Mouse (Mus musculus) forebrain, embryonic 16.5 days (tissue): ENCODE data around the gene Gm10188. TPM values are rescaled to one million over a fixed set of nuclear protein-coding genes. Genes with fewer than 3 reads are reported as not detected.

Experiments used
- microRNA counts: library from miRNA; unstranded; fragments of <30 nt; microRNA quantifications from one replicate; lab custom pipeline; 2016
- microRNA-seq: library from miRNA; unstranded; fragments of <30 nt; microRNA quantifications from one replicate; pipeline ENCODE4, GENCODE M21; 2017
- polyA plus RNA-seq: library from polyadenylated mRNA; unstranded; fragments of >200 nt; fragmentation: Nextera tagmentation; extraction: Ambion mirVana; gene quantifications from 2 replicates; pipeline ENCODE4 v1.2.1, GENCODE M21; 2015

Gm10188 gene
- polyA plus RNA-seq, 1 experiment from 2014 or later: 0.86 TPM

MicroRNAs encoded within 50 kb of the gene (microRNA counts, 519-probe panel; counts per million panel counts)
- 3,547 counts per million, percentile 89 among the panel's probes with 10 or more counts for microRNA mmu-miR-135b (lab: Ali Mortazavi, UCI)

Small RNAs within 50 kb of the gene (microRNA-seq; reads per million reads assigned to microRNA genes)
- gene Mir135b: 7,752 reads per million, percentile 94 among the genes with 10 or more reads in this experiment

Other genes starting within 250 kb of the Gm10188 start
- 12.5 and 13.5 TPM in 2 replicates for gene Elk4, start 222.2 kb downstream of the Gm10188 start, polyA plus RNA-seq
- gene Mfsd4a, start 161.7 kb downstream of the Gm10188 start, polyA plus RNA-seq: 10.9 and 11.2 TPM in 2 replicates
- 0.48 and 1.9 TPM in 2 replicates for gene Cdk18, start 90.1 kb downstream of the Gm10188 start, polyA plus RNA-seq
- 14.9 and 18.4 TPM in 2 replicates for gene Lemd1, start 38.3 kb downstream of the Gm10188 start, polyA plus RNA-seq
- gene AC124108.1, start 38.3 kb downstream of the Gm10188 start, polyA plus RNA-seq: 2.5 and 3.3 TPM in 2 replicates
- gene Klhdc8a, start 68.9 kb upstream of the Gm10188 start, polyA plus RNA-seq: 2.7 and 3.4 TPM in 2 replicates
- 13.3 and 13.4 TPM in 2 replicates for gene Nuak2, start 86.4 kb upstream of the Gm10188 start, polyA plus RNA-seq
- 30.4 and 34.9 TPM in 2 replicates for gene Tmcc2, start 161.5 kb upstream of the Gm10188 start, polyA plus RNA-seq
- gene Dstyk, start 187.8 kb upstream of the Gm10188 start, polyA plus RNA-seq: 12.3 and 13.1 TPM in 2 replicates
- 55.4 and 59.0 TPM in 2 replicates for gene Rbbp5, start 247.6 kb upstream of the Gm10188 start, polyA plus RNA-seq